Mouse (Mus musculus) brown adipose tissue, adult 24 weeks (tissue): Measurements from ENCODE around the gene Zfyve1. TPM values are rescaled to one million over a fixed set of nuclear protein-coding genes. Genes with fewer than 3 reads are reported as not detected.

Experiments used
- H3K27ac ChIP-seq: fragments of 200-500 bp; replicated peaks from 2 replicates; pipeline ENCODE4 v1.5.1; 2012; ENCODE audit warnings: low read depth, mild to moderate bottlenecking, low read length
- H3K4me1 ChIP-seq: fragments of 200-500 bp; 2 replicates; pipeline ENCODE4 v1.6.1; 2012; ENCODE audit warnings: low read length, mixed read lengths; ENCODE audit not compliant: control insufficient read depth, insufficient read depth, insufficient read length
- H3K4me3 ChIP-seq: fragments of 200-500 bp; 2 replicates; pipeline ENCODE4 v1.5.1; 2012; ENCODE audit warnings: low read depth, mild to moderate bottlenecking, low read length, moderate library complexity; ENCODE audit not compliant: insufficient read depth
- polyA plus RNA-seq: library from polyadenylated mRNA; stranded (reverse); fragments of >200 nt; gene quantifications from 2 replicates; pipeline ENCODE4 v1.2.4, GENCODE M21; 2012; ENCODE audit not compliant: missing spikeins, insufficient read depth, insufficient read length

Zfyve1 gene
- polyA plus RNA-seq, 1 experiment, result 10.3 TPM

DNA sequence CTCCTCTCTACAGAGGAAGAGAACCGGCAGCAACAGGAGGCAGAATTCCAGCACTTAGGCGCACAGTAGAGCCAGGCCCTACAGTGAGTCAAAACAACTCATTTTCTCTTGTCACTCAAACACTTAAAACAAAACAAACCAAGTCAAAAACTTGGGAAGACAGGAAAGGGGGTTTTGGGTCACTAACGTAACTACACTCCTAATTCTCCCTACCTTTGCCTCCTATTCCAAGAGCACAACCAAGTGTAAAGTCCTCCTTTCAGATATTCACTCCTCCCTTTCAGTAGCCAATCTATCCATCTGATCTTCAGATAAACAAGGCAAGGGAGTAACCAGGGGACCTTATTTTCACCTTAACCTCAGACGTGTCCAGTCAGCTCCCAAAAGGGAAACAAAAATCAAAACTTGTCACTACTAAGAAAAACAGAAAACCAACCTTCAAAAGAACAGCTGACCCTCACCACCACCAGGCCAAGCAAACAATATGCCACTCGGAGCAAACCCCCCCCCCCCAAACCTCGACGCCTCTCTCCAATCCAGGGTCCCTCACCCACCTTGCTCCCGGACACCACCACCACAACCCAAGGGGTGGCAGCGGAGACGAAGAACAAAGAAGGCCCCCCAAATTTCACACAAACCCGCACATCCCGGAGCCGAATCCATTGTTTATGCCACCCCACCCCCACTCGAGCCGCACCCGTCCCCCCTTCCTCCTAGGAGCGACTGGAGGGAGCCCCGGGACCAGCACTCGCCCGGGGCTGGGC is 649 bp downstream of the Zfyve1 start:
- Histone ChIP-seq H3K4me3 (peak overlapping the region; percentile 76), H3K27ac (0 out of 2 replicates have a peak overlapping the region, but pooled peaks have one; percentile 3), H3K4me1 (peaks cover 8% of the 10 kb centered on the region)

DNA sequence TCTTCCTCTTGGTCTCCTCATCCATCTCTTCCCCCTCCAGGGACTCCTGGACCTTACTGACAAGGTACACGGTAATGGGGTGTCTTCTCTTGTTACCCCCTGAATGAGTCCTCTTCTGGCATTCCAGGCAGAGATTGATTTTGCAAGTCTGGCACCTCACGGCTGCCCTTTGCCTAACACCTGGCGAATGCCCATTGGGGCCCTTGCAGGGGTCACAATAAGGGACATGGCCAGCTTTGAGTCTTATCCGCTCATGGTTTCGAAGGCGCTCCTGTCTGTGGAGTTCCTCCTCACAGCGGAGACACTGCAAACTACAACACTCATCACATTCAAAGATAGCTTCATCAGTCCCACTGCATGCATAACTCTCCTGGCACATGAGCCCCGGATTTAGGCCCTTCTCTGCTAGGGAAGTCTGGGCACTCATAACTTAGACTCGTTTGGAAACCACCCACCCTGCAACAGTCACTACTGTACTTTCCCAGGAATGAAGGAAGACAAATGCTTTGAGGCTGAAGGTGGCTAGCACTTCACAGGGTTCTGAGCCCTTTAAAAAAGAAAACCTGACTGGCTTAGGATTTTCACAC is 2.5 kb downstream of the Zfyve1 start:
- H3K4me1 ChIP-seq, result peaks cover 9% of the 10 kb centered on the region
- H3K27ac ChIP-seq, result no peak overlapping the region
- no peak overlapping the region for H3K4me3 ChIP-seq

DNA sequence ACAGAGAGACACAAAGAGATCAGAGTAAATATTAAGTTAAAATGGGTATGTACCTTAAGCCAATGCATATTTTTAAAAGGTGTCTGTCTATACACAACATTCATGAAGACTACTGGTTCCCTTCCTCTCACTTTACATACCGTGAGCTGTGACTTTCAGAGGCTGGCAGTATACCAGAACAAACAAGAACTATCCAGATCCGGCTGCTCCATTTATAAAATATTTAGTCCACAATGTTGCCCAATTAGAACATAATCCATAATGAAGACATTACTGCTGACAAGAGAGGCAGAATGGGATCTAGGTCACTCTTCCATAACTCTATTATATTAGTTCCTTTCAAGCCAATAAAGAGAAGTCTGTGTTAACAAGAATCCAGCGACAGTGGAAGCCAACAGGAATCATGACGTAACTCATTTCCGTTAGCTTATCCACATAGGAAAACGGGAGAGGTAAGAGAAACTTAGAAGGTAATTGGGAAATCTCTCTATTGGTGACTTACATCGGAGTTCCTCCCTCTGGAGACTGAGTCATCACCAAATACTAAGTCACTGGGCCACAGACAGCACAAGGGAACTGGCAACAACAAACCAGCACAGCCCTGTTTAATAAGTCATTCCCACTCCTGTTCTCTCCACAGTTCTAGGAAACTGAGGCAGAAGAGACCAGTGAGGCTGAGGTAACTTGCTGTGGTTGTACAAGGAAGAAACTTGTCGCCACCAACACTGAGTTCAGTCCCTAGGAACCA is 5.1 kb downstream of the Zfyve1 start:
- H3K4me1 ChIP-seq, result peaks cover 9% of the 10 kb centered on the region
- H3K27ac ChIP-seq, result no peak overlapping the region; the same call in 1 of the 2 replicates
- H3K4me3 ChIP-seq, result no peak overlapping the region

DNA sequence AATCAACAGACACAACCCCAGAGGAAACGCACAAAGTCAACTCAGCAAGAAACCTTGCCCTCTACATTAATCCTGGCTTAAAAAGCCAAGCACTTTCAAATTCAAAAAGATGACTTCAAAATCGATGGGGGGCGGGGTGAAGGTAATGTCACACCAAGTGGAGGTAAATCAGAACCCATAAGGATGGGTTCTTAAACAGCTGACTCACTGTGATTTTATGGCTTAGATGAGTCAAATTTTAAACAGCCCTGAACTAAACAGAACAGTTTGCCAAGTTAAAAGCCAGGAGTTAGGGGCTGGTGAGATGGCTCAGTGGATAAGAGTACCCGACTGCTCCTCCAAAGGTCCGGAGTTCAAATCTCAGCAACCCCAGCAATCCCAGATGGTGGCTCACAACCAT is 10.4 kb downstream of the Zfyve1 start:
- H3K27ac ChIP-seq, result no peak overlapping the region
- peaks cover 9% of the 10 kb centered on the region for H3K4me1 ChIP-seq
- no peak overlapping the region for H3K4me3 ChIP-seq

DNA sequence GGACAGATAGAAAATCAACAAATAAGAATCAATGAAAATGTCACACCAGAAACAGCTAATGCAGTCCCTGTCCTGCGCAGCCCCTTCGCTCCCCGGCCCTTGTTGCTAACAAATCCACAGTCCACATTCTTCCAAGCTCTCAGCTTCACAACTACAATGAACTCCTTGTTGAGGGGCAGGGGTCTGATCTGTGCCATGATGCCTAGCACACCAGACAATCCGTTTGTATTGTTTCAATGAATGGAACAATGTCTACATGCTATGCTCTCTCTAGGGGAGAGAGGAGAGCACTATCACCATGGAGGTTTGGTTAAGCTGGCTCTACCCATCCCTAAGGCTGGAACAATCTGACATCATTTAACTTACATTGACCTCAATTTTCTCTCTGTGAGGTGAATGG is 14.3 kb downstream of the Zfyve1 start:
- H3K4me1 ChIP-seq, result peaks cover 20% of the 10 kb centered on the region
- H3K27ac ChIP-seq, result peak overlapping the region; percentile 70
- no peak overlapping the region for H3K4me3 ChIP-seq

DNA sequence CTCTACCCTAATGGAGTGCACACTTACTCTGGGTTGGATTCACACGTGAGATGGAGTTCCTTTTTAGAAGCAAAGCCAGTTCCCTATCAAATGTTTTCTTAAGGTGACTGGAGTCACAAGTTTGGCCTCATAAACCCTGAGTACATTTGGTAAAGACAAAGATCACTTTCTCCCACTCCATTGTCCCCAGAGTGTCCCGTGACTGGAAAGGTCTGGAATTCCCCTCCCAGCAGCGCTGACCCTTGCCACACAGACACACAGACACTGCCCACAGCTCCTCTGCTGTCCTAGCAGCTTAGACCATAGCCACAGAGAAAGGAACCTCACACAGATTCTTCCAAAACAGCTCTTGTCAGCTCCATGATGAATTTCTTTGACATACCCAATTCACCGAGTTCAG is 14.9 kb downstream of the Zfyve1 start:
- H3K4me3 ChIP-seq, result no peak overlapping the region
- H3K4me1 ChIP-seq, result peaks cover 20% of the 10 kb centered on the region
- peak overlapping the region; percentile 70 for H3K27ac ChIP-seq

DNA sequence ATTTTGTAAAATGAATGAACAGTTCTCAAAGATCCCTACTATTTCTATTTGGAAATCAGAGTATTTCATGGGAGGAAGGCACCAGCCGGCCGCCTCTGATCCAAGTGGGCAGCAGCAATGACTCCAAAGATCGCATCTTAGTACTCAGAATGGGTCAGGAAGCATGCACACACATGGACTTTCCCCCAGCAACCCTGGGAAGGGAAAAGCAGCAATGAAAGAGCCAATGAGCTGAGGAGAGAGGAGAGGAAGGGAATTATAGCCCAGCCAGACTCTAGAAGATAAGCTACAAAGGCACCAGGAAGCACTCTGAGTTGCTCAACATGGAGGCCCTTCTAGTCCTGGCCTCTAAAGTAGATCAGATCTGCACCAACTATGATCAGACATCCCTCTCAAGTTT is 16.7 kb downstream of the Zfyve1 start:
- H3K27ac ChIP-seq, result no peak overlapping the region
- H3K4me1 ChIP-seq, result peaks cover 20% of the 10 kb centered on the region
- no peak overlapping the region for H3K4me3 ChIP-seq

DNA sequence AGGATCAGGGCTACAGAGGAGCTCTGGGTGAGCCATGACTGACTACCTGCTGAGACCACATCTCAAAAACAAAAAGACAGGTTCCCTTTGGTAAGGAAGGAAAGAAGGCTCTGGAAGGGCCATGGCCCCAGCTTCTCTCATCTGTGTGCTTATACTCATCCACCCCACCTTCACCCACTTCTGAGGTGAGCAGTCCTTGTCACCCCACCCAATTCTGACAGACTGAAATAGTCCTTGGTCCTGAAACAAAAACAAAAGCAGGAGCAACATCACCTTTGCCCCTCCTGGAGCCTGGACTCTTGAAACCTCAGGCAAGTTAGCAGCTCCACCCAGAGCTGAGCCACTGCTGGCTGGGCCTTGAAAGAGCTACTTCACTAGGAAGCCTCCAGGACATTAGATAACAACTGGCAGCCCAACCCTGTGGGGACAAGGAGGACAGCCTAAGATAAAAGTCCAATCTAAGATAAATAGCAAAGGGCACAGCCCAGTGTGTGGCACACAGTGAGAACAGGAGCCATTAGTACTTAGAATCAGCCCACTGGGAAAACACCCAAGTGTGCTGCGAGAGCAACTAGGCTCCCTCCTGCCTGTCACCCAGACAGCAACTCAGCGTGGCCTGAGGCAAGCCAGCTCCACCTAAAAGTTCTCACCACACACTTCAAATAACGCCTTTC is 18.0 kb downstream of the Zfyve1 start:
- H3K27ac ChIP-seq, result no peak overlapping the region
- no peak overlapping the region for H3K4me3 ChIP-seq
- peaks cover 20% of the 10 kb centered on the region for H3K4me1 ChIP-seq

DNA sequence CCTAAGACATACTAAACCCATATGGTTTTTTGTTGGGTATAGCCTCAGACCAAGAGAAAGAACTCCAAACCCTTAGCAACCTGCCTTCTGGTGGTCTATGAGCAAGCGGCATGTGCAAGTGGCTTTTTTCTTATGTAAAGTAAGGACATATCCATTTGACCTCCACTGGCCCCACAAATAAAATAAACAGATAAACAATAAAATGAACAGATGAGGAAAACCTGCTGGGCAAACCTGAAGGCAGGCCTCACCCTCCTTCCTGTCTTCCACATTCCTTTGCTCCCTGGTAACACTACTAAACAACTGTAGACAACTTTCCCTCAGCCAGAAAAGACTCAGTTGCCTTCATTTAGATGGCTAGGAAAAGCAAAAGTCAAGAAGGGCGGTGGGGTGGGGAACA is 18.7 kb downstream of the Zfyve1 start:
- H3K4me3 ChIP-seq, result no peak overlapping the region
- peaks cover 20% of the 10 kb centered on the region for H3K4me1 ChIP-seq
- no peak overlapping the region for H3K27ac ChIP-seq

DNA sequence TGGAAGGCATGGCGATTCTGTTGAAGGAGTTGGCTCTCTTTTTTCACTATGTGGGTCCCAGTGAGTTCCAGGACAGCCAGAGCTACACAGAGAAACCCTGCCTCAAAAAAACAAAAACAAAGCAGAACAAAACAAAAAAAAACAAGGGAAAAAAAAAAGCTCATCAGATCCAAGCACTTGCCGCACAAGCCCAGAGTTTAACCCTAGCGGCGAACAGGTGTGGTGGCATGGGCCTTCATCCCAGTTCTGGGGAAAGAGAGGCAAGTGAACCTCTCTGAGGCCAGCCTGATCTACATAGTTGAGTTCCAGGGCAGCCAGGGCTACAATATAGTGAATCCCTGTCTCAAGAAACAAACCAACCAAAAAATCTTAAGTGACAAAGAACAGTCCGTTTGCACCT is 19.6 kb downstream of the Zfyve1 start:
- Histone ChIP-seq H3K4me3 (no peak overlapping the region), H3K4me1 (peaks cover 20% of the 10 kb centered on the region), H3K27ac (no peak overlapping the region)

DNA sequence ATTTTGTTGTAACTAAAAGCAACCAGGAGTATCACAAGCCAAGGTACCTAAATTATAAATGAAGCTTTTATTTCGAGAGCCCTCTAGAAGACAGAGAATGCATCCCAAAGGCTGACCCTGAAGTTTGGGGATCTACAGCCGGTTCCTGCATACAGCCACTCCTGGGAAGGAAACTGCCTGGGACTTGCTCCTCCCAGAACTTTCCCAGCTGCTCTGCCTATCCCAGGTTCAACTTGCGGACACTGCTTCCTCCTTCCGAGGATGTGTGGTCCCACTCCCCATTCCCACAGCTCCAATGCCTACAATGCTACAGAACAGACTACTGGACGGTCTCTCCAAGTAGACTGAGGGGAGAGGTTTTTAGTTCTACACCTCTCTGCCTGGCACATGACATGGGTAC is 24.3 kb downstream of the Zfyve1 start:
- Histone ChIP-seq H3K4me3 (no peak overlapping the region), H3K27ac (no peak overlapping the region), H3K4me1 (no peaks in the 10 kb centered on the region; the same call in 1 of the 2 replicates)

DNA sequence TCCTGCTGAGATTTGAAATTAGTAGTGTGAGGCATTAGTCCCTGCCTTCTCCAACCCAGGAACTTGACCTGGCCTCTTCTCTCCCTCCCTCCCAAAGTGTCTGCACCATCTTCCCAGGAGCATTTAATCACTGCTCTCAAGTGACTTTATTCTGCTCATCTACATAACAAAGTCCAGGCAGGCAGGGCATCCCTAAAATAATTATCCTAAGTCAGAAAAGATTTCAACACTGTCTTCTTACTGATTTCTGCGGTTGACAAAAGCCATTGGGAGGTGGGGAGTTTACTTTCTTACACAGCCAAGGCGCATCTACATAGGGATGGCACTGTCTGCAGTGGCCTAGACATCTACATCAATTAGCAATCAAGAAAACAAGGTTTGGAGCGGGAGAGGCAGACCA is 27.2 kb downstream of the Zfyve1 start:
- H3K4me3 ChIP-seq, result no peak overlapping the region
- no peaks in the 10 kb centered on the region; the same call in 1 of the 2 replicates for H3K4me1 ChIP-seq
- H3K27ac ChIP-seq, result no peak overlapping the region

DNA sequence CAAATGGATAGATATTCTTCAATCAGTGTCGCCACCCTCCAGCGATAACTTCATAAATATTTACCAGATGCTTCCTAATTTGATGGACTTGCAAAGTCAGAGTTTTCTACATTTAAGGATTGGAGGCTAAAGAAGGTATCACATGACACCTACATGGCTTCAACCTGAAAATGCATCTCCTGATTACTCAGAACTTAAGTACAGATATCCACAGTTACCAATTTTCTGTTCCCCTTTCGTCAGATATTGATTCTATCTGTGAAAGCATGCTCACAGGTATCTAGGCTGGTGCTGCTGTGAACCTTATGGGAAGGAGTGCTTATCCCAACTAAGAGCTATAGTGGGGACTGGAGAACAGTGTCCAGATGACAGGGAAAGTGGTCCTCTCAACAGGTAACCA is 34.4 kb downstream of the Zfyve1 start:
- no peaks in the 10 kb centered on the region for H3K4me1 ChIP-seq
- H3K27ac ChIP-seq, result no peak overlapping the region
- H3K4me3 ChIP-seq, result no peak overlapping the region

DNA sequence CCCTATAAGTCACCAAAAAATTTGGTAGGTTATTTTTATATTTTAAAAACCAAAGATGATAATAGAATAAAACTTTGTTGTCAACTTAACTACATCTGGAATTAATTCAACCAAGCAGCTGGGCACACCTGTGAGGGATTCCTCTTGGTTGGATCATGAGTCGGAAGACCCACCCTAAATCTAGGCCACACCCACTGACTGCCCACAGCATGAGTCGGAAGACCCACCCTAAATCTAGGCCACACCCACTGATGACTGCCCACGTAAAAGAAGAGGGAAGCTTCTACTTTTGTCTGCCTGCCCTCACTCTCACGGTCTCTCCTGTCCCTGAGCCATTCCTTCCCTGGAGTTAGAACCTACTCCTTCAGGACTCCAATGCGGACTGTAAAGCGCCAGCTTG is 36.8 kb downstream of the Zfyve1 start:
- H3K27ac ChIP-seq, result no peak overlapping the region
- peaks cover 4% of the 10 kb centered on the region; the same call in 1 of the 2 replicates for H3K4me1 ChIP-seq
- H3K4me3 ChIP-seq, result no peak overlapping the region

DNA sequence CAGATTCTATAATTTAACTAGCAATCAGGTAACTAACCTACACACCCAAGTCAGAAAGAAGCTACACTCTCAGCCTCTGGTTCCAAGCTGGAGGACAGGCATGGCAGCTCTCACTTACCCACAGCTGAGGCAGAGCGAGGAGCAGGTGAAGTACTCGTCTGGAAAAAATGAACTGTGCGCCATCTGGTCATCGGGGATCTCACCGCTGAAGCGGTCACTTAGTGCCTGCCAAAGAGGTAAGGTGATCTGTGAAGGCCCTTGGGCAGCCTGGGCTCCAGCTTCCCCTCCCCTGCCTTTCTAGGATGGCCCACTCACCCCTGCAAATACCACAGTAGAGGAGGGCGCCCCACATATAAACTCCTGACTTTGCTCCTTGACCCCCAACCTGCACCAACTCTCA is 38.5 kb downstream of the Zfyve1 start:
- no peak overlapping the region for H3K4me3 ChIP-seq
- H3K4me1 ChIP-seq, result peaks cover 9% of the 10 kb centered on the region; the same call in 1 of the 2 replicates
- no peak overlapping the region for H3K27ac ChIP-seq
